Mouse (Mus musculus) hindbrain, embryonic 16.5 days (tissue): ENCODE data around the gene Vcam1. TPM values are rescaled to one million over a fixed set of nuclear protein-coding genes. Genes with fewer than 3 reads are reported as not detected.

Source experiments
- ATAC-seq: fragments of 200-750 bp; cut with Nextera tagmentation; 2 replicates; pipeline ENCODE4 v1.8.0; 2017; ENCODE audit warnings: moderate TSS enrichment, moderate library complexity
- H3K27ac ChIP-seq: fragments of 300-500 bp; sonication (generic); 2 replicates; pipeline ENCODE4 v1.5.1; 2014; ENCODE audit warnings: low read depth, mild to moderate bottlenecking, control low read depth, low read length, moderate library complexity
- H3K27me3 ChIP-seq: fragments of 300-500 bp; sonication (generic); replicated peaks from 2 replicates; pipeline ENCODE4 v1.6.1; 2014; ENCODE audit warnings: low read length; ENCODE audit not compliant: control insufficient read depth, insufficient read depth
- H3K36me3 ChIP-seq: fragments of 300-500 bp; sonication (generic); 2 replicates; pipeline ENCODE4 v1.6.1; 2014; ENCODE audit warnings: mild to moderate bottlenecking, low read length, moderate library complexity, mixed read lengths; ENCODE audit not compliant: control insufficient read depth, insufficient read depth
- H3K4me1 ChIP-seq: fragments of 300-500 bp; sonication (generic); 2 replicates; pipeline ENCODE4 v1.6.1; 2014; ENCODE audit warnings: low read depth, low read length; ENCODE audit not compliant: control insufficient read depth, insufficient read depth
- H3K4me2 ChIP-seq: fragments of 300-500 bp; sonication (generic); 2 replicates; pipeline ENCODE4 v1.6.1; 2014; ENCODE audit warnings: mild to moderate bottlenecking, low read length, control low read depth, moderate library complexity
- H3K4me3 ChIP-seq: fragments of 300-500 bp; sonication (generic); 2 replicates; pipeline ENCODE4 v1.5.1; 2014; ENCODE audit warnings: mild to moderate bottlenecking, low read length, control low read depth, moderate library complexity
- H3K9ac ChIP-seq: fragments of 300-500 bp; sonication (generic); 2 replicates; pipeline ENCODE4 v1.6.1; 2014; ENCODE audit warnings: low read depth, mild to moderate bottlenecking, control low read depth, low read length, moderate library complexity
- H3K9me3 ChIP-seq: fragments of 300-500 bp; sonication (generic); 2 replicates; pipeline ENCODE4 v1.6.1; 2014; ENCODE audit warnings: mild to moderate bottlenecking, low read length, moderate library complexity; ENCODE audit not compliant: control insufficient read depth
- WGBS: fragments of 180-500 bp; shearing (Covaris S2); extraction: QIAGEN DNeasy Blood & Tissue Kit; methylation state at CpG from one replicate; pipeline ENCODE4 v1.1.7; 2014; 5-methylcytosine and 5-hydroxymethylcytosine counted together
- polyA plus RNA-seq: library from polyadenylated mRNA; unstranded; fragments of >200 nt; fragmentation: Nextera tagmentation; extraction: Ambion mirVana; gene quantifications from 2 replicates; pipeline ENCODE4 v1.2.1, GENCODE M21; 2015

The Vcam1 gene
- polyA plus RNA-seq, 1 experiment from 2014 or later, result 42.0 TPM

DNA sequence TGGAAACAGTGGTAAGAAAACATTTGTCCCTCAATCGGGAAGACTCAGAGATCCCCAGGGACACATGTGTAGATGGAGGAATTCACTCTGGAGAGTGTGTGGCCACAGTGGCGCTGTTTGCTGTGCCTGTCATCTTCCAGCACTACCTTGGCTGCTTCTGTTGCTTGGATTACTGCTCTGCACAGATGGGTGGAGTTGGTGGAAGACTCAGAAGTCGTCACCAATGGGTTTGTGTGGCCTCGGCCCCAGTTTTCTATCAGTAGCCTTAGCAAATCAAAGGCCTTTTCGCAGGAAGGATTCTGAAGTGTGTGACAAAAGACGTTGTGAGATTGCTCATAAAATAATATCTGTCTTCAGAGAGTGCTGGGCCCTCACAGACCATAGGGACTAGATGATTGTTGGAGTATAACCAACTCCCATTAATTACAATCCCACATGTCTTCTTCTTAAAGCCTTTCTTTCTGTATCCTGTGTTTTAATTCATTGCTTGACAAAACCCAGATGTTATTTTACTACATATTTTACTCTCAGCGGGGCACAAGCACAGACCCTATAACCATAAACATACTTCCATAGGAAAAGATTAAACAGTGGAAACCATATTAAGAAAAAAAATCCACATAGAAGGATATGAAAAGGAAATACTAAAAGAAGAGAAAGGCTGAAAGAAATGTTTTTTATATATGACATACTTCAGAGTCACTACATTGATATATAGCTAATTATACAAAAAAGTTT lies 48.4 kb downstream of the Vcam1 start:
- no peaks in the 10 kb centered on the region for H3K36me3 ChIP-seq
- H3K4me3 ChIP-seq, result no peak overlapping the region
- no peaks in the 10 kb centered on the region for H3K9me3 ChIP-seq
- H3K4me1 ChIP-seq, result no peaks in the 10 kb centered on the region
- H3K27ac ChIP-seq, result no peak overlapping the region
- no peak for ATAC-seq
- no peaks in the 10 kb centered on the region for H3K27me3 ChIP-seq
- H3K9ac ChIP-seq, result no peak overlapping the region
- WGBS, result 72% methylated on average over 7 of the region's 7 CpGs
- no peak overlapping the region for H3K4me2 ChIP-seq

DNA sequence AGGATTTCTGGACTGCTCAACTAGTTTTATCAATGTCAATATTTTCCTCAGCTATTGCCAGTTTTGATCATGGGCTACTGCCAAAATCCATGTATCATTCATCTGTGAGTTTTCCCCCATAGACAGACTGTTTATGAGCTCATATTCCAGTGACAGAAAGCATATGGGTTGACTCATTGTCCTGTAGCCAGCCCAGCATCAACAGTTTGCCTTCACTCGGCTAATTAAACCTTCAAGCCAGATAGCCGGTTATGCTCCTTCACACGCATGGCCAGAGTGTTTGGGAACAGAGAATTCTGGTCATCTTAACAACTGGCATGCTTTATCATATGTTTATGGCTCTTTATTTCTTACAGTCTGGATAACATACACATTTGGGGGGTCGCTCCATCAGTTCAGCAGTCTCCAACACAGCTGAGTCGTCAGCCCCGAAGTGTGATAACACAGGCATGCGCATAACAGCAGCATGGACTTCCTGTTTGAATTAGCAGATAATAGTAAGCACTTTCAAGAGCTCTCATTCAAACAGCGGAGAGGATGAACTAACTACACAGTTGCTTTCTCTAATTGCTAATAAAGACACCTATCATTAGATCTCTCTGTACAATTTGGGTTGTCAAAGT lies 49.2 kb downstream of the Vcam1 start:
- Histone ChIP-seq H3K36me3 (no peaks in the 10 kb centered on the region), H3K4me2 (no peak overlapping the region), H3K27me3 (no peaks in the 10 kb centered on the region), H3K4me1 (no peaks in the 10 kb centered on the region), H3K9ac (no peak overlapping the region), H3K4me3 (no peak overlapping the region), H3K27ac (no peak overlapping the region), H3K9me3 (no peaks in the 10 kb centered on the region)
- no peak for ATAC-seq
- 81% methylated on average over 8 of the region's 8 CpGs for WGBS

DNA sequence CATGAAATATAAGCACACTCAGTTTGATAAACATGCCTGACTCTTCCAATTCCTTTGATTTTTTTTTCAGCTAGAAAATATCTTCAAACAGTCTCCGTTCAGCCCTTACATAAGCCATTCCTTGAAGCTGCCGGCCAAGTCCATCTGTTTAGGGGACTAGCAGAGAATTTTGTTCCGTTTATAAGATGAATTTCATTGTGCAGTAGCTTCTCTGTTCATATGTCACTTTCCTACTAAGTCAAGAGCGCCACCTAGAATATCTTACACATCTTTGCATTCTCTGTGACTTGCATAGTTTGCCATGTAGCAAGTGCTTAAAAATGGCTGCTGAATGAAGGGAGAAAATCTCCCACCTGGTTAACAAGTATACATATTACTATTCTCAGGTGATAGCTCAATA lies 51.0 kb downstream of the Vcam1 start:
- Histone ChIP-seq H3K4me1 (no peaks in the 10 kb centered on the region), H3K9me3 (no peaks in the 10 kb centered on the region), H3K36me3 (no peaks in the 10 kb centered on the region), H3K4me3 (no peak overlapping the region), H3K27me3 (no peaks in the 10 kb centered on the region), H3K4me2 (no peak overlapping the region), H3K9ac (no peak overlapping the region), H3K27ac (no peak overlapping the region)
- WGBS, result 70% methylated on average over 4 of the region's 4 CpGs
- ATAC-seq, result no peak

GRCm38 (mm10) chr3:116076739-116077138 lies 52.7 kb downstream of the Vcam1 start:
- H3K9me3 ChIP-seq, result no peaks in the 10 kb centered on the region
- ATAC-seq, result no peak
- no peak overlapping the region for H3K4me2 ChIP-seq
- H3K4me1 ChIP-seq, result no peaks in the 10 kb centered on the region
- H3K4me3 ChIP-seq, result no peak overlapping the region
- H3K27ac ChIP-seq, result no peak overlapping the region
- no peak overlapping the region for H3K9ac ChIP-seq
- H3K27me3 ChIP-seq, result no peaks in the 10 kb centered on the region
- 78% methylated on average over 2 of the region's 2 CpGs for WGBS
- H3K36me3 ChIP-seq, result no peaks in the 10 kb centered on the region

DNA sequence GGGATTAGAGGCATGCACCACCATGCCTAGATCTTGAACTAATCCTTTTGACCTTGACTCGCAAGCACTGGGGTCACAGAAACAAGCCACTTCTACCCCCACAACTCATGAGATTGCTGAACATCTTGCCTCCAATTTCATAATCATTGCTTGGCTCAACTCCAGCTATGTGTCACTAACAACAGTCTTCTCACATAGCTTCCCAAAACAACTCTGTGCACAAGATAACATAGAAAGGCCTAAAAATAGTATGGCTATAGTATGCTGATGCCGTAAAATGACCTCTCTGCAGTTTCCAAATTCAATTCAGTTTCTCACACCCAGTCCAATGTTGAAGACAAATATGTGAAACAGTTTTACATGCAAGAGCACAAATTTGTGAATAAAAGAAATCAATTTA lies 56.9 kb downstream of the Vcam1 start:
- H3K4me1 ChIP-seq, result no peaks in the 10 kb centered on the region
- H3K4me3 ChIP-seq, result no peak overlapping the region
- no peak overlapping the region for H3K9ac ChIP-seq
- no peaks in the 10 kb centered on the region for H3K9me3 ChIP-seq
- no peak overlapping the region for H3K27ac ChIP-seq
- WGBS, result 80% methylated on average over 2 of the region's 2 CpGs
- H3K36me3 ChIP-seq, result no peaks in the 10 kb centered on the region
- H3K4me2 ChIP-seq, result no peak overlapping the region
- H3K27me3 ChIP-seq, result no peaks in the 10 kb centered on the region
- ATAC-seq, result no peak

- no peaks in the 10 kb centered on the region for H3K9me3 ChIP-seq
Observed at GRCm38 (mm10) chr3:116062141-116062540, 67.3 kb downstream of the Vcam1 start.

GRCm38 (mm10) chr3:116060320-116060719 lies 69.2 kb downstream of the Vcam1 start:
- no peak overlapping the region for H3K4me2 ChIP-seq
- WGBS, result 48% methylated on average over 5 of the region's 5 CpGs
- no peak for ATAC-seq
- no peak overlapping the region for H3K4me3 ChIP-seq
- no peaks in the 10 kb centered on the region for H3K36me3 ChIP-seq
- H3K27ac ChIP-seq, result no peak overlapping the region
- H3K4me1 ChIP-seq, result no peaks in the 10 kb centered on the region
- no peaks in the 10 kb centered on the region for H3K9me3 ChIP-seq
- H3K9ac ChIP-seq, result no peak overlapping the region
- no peaks in the 10 kb centered on the region; the same call in 1 of the 2 replicates for H3K27me3 ChIP-seq

More at GRCm38 (mm10) chr3:116062141-116062540, 67.3 kb downstream of the Vcam1 start:
- Histone ChIP-seq H3K27me3 (no peaks in the 10 kb centered on the region), H3K4me1 (no peaks in the 10 kb centered on the region), H3K27ac (no peak overlapping the region), H3K4me2 (no peak overlapping the region), H3K36me3 (no peaks in the 10 kb centered on the region), H3K4me3 (no peak overlapping the region), H3K9ac (no peak overlapping the region)
- ATAC-seq, result no peak
- 95% methylated on average over 2 of the region's 2 CpGs for WGBS

Other genes with a start within 250 kb of the Vcam1 start
- gene Dph5, start 241.9 kb downstream of the Vcam1 start, polyA plus RNA-seq, result 25.0 and 26.9 TPM in 2 replicates
- gene Slc30a7, start 122.3 kb downstream of the Vcam1 start, polyA plus RNA-seq, result 15.2 and 16.0 TPM in 2 replicates
- gene Extl2, start 122.2 kb downstream of the Vcam1 start, polyA plus RNA-seq, result 38.7 and 43.2 TPM in 2 replicates
- gene Gpr88, start 123.8 kb upstream of the Vcam1 start, polyA plus RNA-seq, result 4.7 and 6.9 TPM in 2 replicates